Mouse (Mus musculus) spleen, adult 2 months (tissue): Measurements from ENCODE around the gene Zeb2. TPM values are rescaled to one million over a fixed set of nuclear protein-coding genes. Genes with fewer than 3 reads are reported as not detected.

Experiments used
- DNase-seq, 2 experiments: peaks; one replicate each; pipeline versions ENCODE4 v3.0.0 to v3.0.0-alpha.2; 2012 to 2021; ENCODE audit warnings: low spot score in 2 of 2, low read depth in 1 of 2
- H3K27ac ChIP-seq: fragments of 200-500 bp; 2 replicates; pipeline ENCODE4 v1.5.1; 2012; ENCODE audit warnings: low read length, inconsistent platforms; ENCODE audit not compliant: insufficient read depth
- H3K27me3 ChIP-seq: fragments of 200-500 bp; 2 replicates; pipeline ENCODE4 v1.6.1; 2012; ENCODE audit warnings: mild to moderate bottlenecking, moderate library complexity, low read length, inconsistent platforms; ENCODE audit not compliant: control insufficient read depth, insufficient read depth
- H3K36me3 ChIP-seq: fragments of 200-500 bp; 2 replicates; pipeline ENCODE4 v1.6.1; 2012; ENCODE audit warnings: mild to moderate bottlenecking, low read length, inconsistent platforms; ENCODE audit not compliant: control insufficient read depth, insufficient read depth
- H3K4me1 ChIP-seq: fragments of 200-500 bp; 2 replicates; pipeline ENCODE4 v1.6.1; 2011; ENCODE audit warnings: inconsistent platforms; ENCODE audit not compliant: control insufficient read depth, insufficient read depth, insufficient read length
- H3K4me3 ChIP-seq: fragments of 200-500 bp; 2 replicates; pipeline ENCODE4 v1.5.1; 2011; ENCODE audit warnings: mild to moderate bottlenecking, inconsistent platforms; ENCODE audit not compliant: insufficient read depth, insufficient read length; ENCODE audit errors: extremely low read depth
- CTCF ChIP-seq: fragments of 200-500 bp; IDR thresholded peaks from 2 replicates; pipeline ENCODE4 v1.5.1; 2011; ENCODE audit warnings: mild to moderate bottlenecking, inconsistent platforms; ENCODE audit not compliant: insufficient read depth, insufficient read length, insufficient replicate concordance; ENCODE audit errors: extremely low read depth
- POLR2A ChIP-seq: fragments of 200-500 bp; IDR thresholded peaks from 2 replicates; pipeline ENCODE4 v1.6.1; 2011; ENCODE audit warnings: low read depth, low read length, inconsistent platforms
- WGBS: fragments of 180-500 bp; shearing (Covaris S2); methylation state at CpG from one replicate; pipeline ENCODE4 v1.1.7; 2018; 5-methylcytosine and 5-hydroxymethylcytosine counted together
- polyA plus RNA-seq: library from polyadenylated mRNA; depleted of rRNA; stranded (reverse); fragments of >200 nt; gene quantifications from 2 replicates; pipeline ENCODE4 v1.2.3, GENCODE M21; 2012

Gene Zeb2
- polyA plus RNA-seq, 1 experiment: 18.4 TPM

DNA sequence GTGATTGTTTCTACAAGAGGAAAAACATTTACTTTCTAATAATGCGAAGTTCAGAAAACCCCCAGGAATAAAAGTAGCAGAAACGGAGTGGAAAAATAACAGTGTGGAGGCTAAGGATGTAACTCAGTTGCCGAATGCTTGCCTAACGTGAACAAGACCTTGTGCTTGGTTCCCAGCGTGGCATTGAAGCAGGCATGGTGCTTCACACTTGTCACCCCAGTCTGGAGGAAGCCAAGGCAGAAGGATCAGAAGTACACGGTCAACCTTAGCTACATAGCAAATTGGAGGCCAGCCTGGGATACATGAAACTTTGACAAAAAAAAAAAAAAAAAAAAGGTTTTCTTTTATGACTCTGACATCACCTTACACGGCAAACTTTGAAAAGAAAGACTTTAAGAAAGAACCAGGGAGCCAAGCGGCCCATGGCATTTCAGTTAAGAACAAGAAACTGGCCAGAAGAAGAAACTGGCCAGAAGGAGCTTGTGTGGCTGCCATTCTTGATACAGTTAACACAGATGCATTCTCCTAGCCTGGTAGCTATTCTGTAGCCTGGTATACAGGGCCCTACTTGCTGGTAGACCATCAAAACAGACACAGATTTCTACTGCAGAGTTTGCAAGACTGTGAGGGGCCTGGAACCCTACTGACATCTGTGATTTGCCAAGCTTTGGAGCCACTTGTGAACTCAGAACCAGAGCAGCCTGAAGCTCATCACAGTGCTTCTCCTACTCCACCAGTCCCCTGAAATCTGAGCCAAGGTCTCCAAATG is 26.5 kb downstream of the Zeb2 start:
- TF ChIP-seq CTCF (no peak), POLR2A (no peak)
- WGBS: 91% methylated on average over 8 of the region's 8 CpGs
- no peak for DNase-seq
- Histone ChIP-seq H3K4me3 (no peak overlapping the region), H3K36me3 (no peaks in the 10 kb centered on the region; the same call in 1 of the 2 replicates), H3K4me1 (no peaks in the 10 kb centered on the region), H3K27ac (no peak overlapping the region), H3K27me3 (no peaks in the 10 kb centered on the region)

GRCm38 (mm10) chr2:45089251-45089530 is 28.0 kb downstream of the Zeb2 start:
- Histone ChIP-seq H3K27ac (no peak overlapping the region), H3K36me3 (peaks cover 1% of the 10 kb centered on the region; the same call in 1 of the 2 replicates), H3K4me3 (no peak overlapping the region), H3K27me3 (no peaks in the 10 kb centered on the region), H3K4me1 (no peaks in the 10 kb centered on the region)
- WGBS: 84% methylated on average over 3 of the region's 3 CpGs
- no peak for DNase-seq
- no peak for TF ChIP-seq CTCF

DNA sequence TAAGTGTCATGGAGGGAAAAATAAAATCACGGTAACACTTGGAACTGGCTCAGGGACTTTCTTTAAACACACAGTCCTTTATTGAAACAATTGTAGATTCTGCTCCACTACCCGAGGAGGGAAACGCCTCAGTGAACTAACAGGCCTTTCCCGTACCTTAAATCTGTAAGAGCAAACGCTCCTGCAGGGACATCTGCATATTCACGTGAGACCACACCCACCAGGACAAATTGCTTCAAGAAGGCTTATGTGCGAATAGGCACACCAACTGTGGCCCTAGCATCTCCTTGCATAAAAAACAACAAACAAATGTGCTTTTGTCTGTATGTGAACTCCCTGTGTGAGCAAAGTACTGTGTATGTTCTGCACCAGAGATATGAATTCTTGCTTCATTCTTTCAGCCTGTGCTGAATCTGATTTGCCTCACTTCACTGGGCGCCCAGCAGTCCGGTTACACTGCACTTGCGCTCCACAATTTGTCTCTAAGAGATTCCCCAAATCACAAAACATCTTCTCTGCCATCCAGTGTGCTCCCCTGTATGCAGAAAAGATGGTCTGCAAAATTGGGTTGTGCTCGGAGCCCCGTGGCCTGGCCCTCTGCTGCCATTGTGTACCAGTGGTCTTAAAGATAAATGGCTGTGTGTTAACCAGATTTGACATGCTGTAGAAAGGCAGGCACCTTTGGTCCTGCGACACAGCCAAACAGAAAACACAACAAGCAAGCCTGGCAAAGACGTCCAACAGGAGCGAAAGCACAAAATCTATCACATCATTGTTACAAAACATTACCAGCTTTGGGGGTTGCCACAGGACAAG is 28.6 kb downstream of the Zeb2 start:
- 84% methylated on average over 15 of the region's 15 CpGs for WGBS
- Histone ChIP-seq H3K27me3 (no peaks in the 10 kb centered on the region), H3K36me3 (peaks cover 1% of the 10 kb centered on the region; the same call in 1 of the 2 replicates), H3K4me3 (no peak overlapping the region), H3K27ac (no peak overlapping the region), H3K4me1 (no peaks in the 10 kb centered on the region)
- TF ChIP-seq CTCF: no peak
- TF ChIP-seq POLR2A: no peak
- no peak for DNase-seq

DNA sequence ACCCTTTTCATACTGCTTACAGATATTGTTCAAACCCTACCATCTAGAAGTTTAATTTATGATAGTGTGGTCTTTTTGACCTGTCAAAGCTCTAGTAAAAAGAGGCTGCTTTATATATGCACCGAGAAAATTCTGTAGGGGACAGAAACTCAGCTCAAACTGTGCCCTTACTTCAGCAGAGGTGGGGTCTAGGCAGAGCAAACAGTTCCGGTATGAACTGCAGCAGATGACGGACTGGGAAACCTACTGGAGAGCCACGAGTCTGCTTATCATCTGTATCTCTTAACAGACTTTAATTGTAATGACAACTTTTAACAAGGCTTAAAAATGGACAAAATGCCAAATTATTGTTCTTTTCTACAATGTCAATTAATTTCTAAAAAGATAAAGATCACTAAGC is 30.0 kb downstream of the Zeb2 start:
- no peak overlapping the region for H3K27ac ChIP-seq
- H3K36me3 ChIP-seq: peaks cover 1% of the 10 kb centered on the region; the same call in 1 of the 2 replicates
- no peak overlapping the region for H3K4me3 ChIP-seq
- no peaks in the 10 kb centered on the region for H3K4me1 ChIP-seq
- no peaks in the 10 kb centered on the region for H3K27me3 ChIP-seq
- TF ChIP-seq POLR2A (no peak), CTCF (no peak)
- WGBS: 74% methylated on average over 4 of the region's 4 CpGs
- no peak for DNase-seq

DNA sequence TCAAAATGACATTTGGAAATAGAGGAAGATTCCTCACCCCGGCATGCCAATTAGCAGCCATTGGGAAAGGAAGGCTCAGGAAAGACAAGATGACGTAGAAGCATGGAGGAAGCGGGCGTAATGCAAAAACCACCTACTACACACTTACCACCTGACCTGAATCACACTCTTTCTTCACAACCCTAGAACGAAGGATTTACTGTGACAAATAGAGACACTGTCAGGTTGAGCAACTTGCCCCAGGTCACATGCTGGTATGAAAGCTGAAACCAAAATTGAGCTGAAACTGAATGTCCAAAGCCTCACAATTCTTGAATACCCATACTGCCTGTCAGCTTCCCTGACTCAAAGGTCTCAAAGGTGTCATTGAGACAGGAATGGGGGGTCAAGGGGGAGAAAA is 31.5 kb downstream of the Zeb2 start:
- no peak overlapping the region; the same call in 1 of the 2 replicates for H3K27ac ChIP-seq
- TF ChIP-seq POLR2A (no peak), CTCF (no peak)
- no peak for DNase-seq
- no peaks in the 10 kb centered on the region; the same call in 1 of the 2 replicates for H3K4me1 ChIP-seq
- no peak overlapping the region for H3K4me3 ChIP-seq
- no peaks in the 10 kb centered on the region for H3K27me3 ChIP-seq
- H3K36me3 ChIP-seq: peaks cover 1% of the 10 kb centered on the region; the same call in 1 of the 2 replicates
- 80% methylated on average over 5 of the region's 5 CpGs for WGBS

GRCm38 (mm10) chr2:45083042-45083441 is 34.2 kb downstream of the Zeb2 start:
- TF ChIP-seq CTCF (no peak), POLR2A (no peak)
- Histone ChIP-seq H3K36me3 (peaks cover 1% of the 10 kb centered on the region; the same call in 1 of the 2 replicates), H3K27me3 (no peaks in the 10 kb centered on the region), H3K27ac (no peak overlapping the region), H3K4me1 (no peaks in the 10 kb centered on the region; the same call in 1 of the 2 replicates), H3K4me3 (no peak overlapping the region)
- 93% methylated on average over 10 of the region's 10 CpGs for WGBS
- DNase-seq: no peak

DNA sequence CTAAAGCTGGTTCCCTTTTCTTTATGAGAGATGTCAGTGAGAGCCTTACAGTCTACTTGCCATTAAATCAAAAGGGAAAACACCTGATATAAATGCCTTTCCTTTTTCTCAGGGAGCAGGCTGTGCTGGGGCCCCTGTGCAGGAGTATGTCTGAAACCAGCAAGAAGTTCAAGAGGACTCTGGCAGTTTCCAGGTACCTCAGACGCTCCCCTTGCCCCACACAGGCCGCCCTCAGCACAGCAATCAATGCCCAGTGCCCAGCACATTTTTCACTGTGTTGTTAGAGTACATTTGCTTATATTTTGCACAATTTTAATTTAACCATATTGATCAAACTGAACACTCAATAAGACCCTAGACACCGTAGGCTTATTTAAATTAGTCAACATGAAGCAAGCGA is 35.6 kb downstream of the Zeb2 start:
- Histone ChIP-seq H3K27me3 (no peaks in the 10 kb centered on the region), H3K4me1 (no peaks in the 10 kb centered on the region; the same call in 1 of the 2 replicates), H3K27ac (no peak overlapping the region), H3K4me3 (no peak overlapping the region), H3K36me3 (peaks cover 2% of the 10 kb centered on the region; the same call in 1 of the 2 replicates)
- no peak for DNase-seq
- 87% methylated on average over 4 of the region's 4 CpGs for WGBS
- TF ChIP-seq POLR2A: no peak
